Mouse (Mus musculus): Measurements from ENCODE around the gene Cpne9. TPM values are rescaled to one million over a fixed set of nuclear protein-coding genes. Genes with fewer than 3 reads are reported as not detected.

The Cpne9 gene
- polyA plus RNA-seq, 1 experiment = not detected

- WGBS = 30% methylated on average over 6 of the region's 6 CpGs
- no peak for DNase-seq (ENCODE audit: low read depth, low spot score)
Observed at GRCm38 (mm10) chr6:113334216-113334615, 52.1 kb downstream of the Cpne9 start.

DNA sequence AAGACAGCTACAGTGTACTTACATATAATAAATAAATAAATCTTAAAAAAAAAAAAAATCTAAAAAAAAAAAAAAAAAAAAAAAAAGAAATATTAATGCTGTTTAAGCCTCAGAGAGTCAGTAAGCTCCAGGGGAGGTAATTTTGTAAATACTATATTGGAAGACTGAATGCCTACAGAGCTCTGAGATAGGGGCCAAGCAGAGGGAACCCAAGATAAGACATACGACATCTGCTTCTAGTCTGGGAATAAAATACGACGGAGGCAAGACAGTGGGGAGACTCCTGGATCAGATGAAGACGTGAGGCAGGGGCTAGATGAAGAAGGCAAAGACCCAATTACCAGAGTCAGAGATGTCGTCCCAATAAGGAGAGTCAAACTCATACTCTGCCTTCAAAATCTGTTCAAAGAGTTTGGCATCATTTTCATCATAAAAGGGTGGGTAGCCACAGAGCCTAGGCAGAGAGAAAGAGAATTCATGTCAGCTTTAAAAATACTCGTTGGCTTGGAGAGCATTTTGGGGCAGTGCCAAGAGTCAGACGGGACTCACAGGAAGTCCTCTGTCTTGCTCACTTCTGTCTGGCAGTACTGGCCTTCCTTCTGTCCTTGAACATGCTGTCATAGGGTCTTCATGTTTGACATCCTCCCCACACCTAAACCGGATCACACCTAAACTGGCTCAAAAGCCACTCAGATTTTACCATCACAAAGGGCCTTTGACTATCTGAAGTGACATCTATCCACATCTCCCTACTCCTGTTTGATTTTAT, 54.9 kb downstream of the Cpne9 start:
- DNase-seq (ENCODE audit: low read depth, low spot score) = no peak

DNA sequence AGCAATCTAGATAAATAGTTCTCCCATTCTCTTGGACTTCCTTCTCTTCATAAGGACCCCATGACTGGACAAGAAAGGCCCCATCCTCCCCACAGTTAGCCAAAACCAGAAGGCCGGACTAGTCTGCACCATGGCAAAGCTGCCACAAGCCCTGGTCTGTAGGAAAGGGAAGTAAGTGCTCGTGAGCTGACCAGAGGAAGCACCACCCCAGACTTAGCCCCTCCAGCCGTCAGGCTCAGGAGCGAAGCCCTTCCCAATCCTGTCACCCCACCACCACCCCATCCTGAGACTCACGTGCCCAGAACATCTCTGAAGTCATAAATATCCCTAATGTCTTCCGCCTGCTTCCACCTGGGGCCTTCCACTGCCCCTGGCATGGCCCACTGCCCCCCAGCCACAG, 59.5 kb downstream of the Cpne9 start:
- WGBS = 84% methylated on average over 6 of the region's 6 CpGs

More for the DNA sequence above, 54.9 kb downstream of the Cpne9 start:
- WGBS = 59% methylated on average over 8 of the region's 8 CpGs

DNA sequence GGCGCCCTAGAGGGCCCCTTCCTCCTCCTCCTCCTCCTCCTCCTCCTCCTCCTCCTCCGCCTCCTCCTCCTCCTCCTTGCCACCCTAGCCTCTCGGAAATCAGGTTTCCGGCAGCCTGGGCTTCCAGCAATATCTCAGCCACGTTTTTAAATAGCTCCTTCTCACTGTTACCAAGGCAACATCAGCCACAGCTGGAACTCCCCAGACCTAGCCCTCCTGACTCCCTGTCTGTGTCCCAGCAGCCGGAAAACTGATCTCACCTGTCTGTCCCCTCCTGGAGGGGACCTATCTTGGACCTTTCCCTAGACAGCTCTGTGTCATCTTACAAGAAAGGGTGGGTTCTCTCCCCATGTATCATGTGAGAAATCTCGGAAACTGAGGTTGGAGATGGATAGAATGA, 60.2 kb downstream of the Cpne9 start:
- 62% methylated on average over 4 of the region's 7 CpGs for WGBS
- no peak for DNase-seq (ENCODE audit: low read depth, low spot score)

More for the DNA sequence above, 59.5 kb downstream of the Cpne9 start:
- DNase-seq (ENCODE audit: low read depth, low spot score) = no peak

- DNase-seq (ENCODE audit: low read depth, low spot score) = no peak
- WGBS = 11% methylated on average over 32 of the region's 32 CpGs
Observed at GRCm38 (mm10) chr6:113343177-113344092, 61.3 kb downstream of the Cpne9 start, which contains the start of gene Camk1. Gene Camk1 (minus strand): TSS chr6:113343984.

DNA sequence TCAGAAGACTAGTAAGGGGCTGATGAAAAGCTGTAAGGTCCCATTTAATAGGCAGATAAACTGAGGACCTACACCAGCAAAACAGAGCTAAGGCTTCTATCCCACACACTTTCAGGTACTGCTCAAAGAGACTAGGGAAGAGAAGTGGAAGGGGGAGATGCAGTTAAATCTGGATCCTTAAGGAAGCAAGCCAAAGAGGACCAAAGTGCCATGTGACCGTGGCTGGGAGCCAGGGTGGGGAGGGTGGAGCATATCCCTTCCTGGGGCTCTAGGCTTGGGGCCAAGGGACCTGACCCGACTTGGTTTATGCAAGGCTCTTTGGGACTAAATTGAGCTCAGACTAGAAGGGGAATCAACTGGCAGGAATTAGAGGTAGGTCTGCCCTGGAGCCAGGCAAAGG, 62.2 kb downstream of the Cpne9 start:
- 2% methylated on average over 2 of the region's 2 CpGs for WGBS
- DNase-seq (ENCODE audit: low read depth, low spot score) = no peak

GRCm38 (mm10) chr6:113346897-113347296, 64.8 kb downstream of the Cpne9 start:
- DNase-seq (ENCODE audit: low read depth, low spot score) = no peak
- 75% methylated on average over 4 of the region's 4 CpGs for WGBS

DNA sequence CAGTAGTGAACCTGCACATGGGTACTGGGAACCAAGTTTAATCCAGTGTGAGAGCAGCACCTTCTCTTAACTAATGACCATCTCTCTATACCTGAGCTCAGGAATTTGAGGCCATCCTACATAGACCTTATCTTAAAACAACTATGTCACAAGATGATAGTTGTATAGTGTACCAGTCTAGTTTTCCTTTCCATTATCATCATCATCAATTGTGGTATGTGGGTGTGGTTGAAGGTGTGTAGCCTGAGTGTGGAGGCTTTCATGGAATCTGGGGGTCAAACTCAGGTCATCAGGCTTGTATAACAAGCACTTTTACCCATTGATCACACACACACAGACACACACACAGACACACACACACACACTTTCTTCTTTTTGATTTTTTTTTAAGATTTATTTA, 68.4 kb downstream of the Cpne9 start:
- no peak for DNase-seq (ENCODE audit: low read depth, low spot score)

GRCm38 (mm10) chr6:113351161-113351560, 69.1 kb downstream of the Cpne9 start:
- no peak for DNase-seq (ENCODE audit: low read depth, low spot score)
- 88% methylated on average over 1 of the region's 1 CpGs for WGBS

DNA sequence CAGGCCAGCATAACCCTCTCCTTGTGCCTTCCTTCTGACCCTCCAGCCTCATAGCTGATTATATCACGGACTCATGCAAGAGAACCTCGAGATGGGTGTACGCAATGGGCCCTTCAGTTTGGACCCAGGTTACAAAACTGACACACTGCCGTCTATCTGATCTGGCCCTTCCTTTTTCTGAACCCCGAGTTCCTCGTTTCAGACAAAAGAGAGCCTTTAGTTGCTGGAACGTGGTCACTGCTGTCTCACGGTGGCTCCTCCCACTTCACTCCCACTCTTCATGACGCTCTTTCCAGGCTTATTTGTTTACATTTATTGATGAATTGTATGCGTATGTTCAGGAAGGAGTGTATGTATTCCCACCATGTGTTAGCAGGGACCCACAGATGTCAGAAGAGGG, 69.5 kb downstream of the Cpne9 start:
- 36% methylated on average over 10 of the region's 10 CpGs for WGBS
- no peak for DNase-seq (ENCODE audit: low read depth, low spot score)

- no peak for DNase-seq (ENCODE audit: low read depth, low spot score)
- WGBS = 71% methylated on average over 3 of the region's 3 CpGs
Observed at GRCm38 (mm10) chr6:113352820-113353219, 70.7 kb downstream of the Cpne9 start.

GRCm38 (mm10) chr6:113353696-113354095, 71.6 kb downstream of the Cpne9 start:
- 36% methylated on average over 3 of the region's 3 CpGs for WGBS

More at GRCm38 (mm10) chr6:113353696-113354095, 71.6 kb downstream of the Cpne9 start:
- no peak for DNase-seq (ENCODE audit: low read depth, low spot score)

Other genes with a start within 250 kb of the Cpne9 start
- gene Thumpd3, start 236.1 kb upstream of the Cpne9 start, polyA plus RNA-seq (2012; rRNA removed) = 10.6 and 11.3 TPM in 2 replicates
- 23.2 and 31.5 TPM in 2 replicates for gene Setd5, start 204.9 kb upstream of the Cpne9 start, polyA plus RNA-seq (2012; rRNA removed)
- 0.26 and 0.46 TPM in 2 replicates for gene Lhfpl4, start 86.9 kb upstream of the Cpne9 start, polyA plus RNA-seq (2012; rRNA removed)
- 40.6 and 46.3 TPM in 2 replicates for gene Mtmr14, start 44.5 kb upstream of the Cpne9 start, polyA plus RNA-seq (2012; rRNA removed)
- gene Brpf1, start 24.8 kb downstream of the Cpne9 start, polyA plus RNA-seq (2012; rRNA removed) = 14.5 and 20.5 TPM in 2 replicates
- gene Ogg1, start 44.7 kb downstream of the Cpne9 start, polyA plus RNA-seq (2012; rRNA removed) = 16.9 and 18.1 TPM in 2 replicates
- gene Camk1, start 61.7 kb downstream of the Cpne9 start, polyA plus RNA-seq (2012; rRNA removed) = 19.6 and 20.4 TPM in 2 replicates
- 19.8 and 21.2 TPM in 2 replicates for gene Tada3, start 95.6 kb downstream of the Cpne9 start, polyA plus RNA-seq (2012; rRNA removed)
- 131 and 134 TPM in 2 replicates for gene Arpc4, start 95.8 kb downstream of the Cpne9 start, polyA plus RNA-seq (2012; rRNA removed)
- 13.5 and 15.6 TPM in 2 replicates for gene Ttll3, start 107.0 kb downstream of the Cpne9 start, polyA plus RNA-seq (2012; rRNA removed)
- 48.7 and 58.6 TPM in 2 replicates for gene Rpusd3, start 137.0 kb downstream of the Cpne9 start, polyA plus RNA-seq (2012; rRNA removed)
- 49.1 and 148 TPM in 2 replicates for gene Cidec, start 153.5 kb downstream of the Cpne9 start, polyA plus RNA-seq (2012; rRNA removed)
- gene Jagn1, start 160.3 kb downstream of the Cpne9 start, polyA plus RNA-seq (2012; rRNA removed) = 68.4 and 72.0 TPM in 2 replicates
- 4.8 and 7.5 TPM in 2 replicates for gene Il17re, start 176.2 kb downstream of the Cpne9 start, polyA plus RNA-seq (2012; rRNA removed)
- 341 and 416 TPM in 2 replicates for gene Il17rc, start 189.1 kb downstream of the Cpne9 start, polyA plus RNA-seq (2012; rRNA removed)
- 11.9 and 12.3 TPM in 2 replicates for gene Creld1, start 201.0 kb downstream of the Cpne9 start, polyA plus RNA-seq (2012; rRNA removed)
- 0.01 TPM in 1 of 2 replicates, not detected in the other for gene Prrt3, start 219.6 kb downstream of the Cpne9 start, polyA plus RNA-seq (2012; rRNA removed)
- 37.7 and 46.5 TPM in 2 replicates for gene Emc3, start 249.3 kb downstream of the Cpne9 start, polyA plus RNA-seq (2012; rRNA removed)
- 2.2 and 4.2 TPM in 2 replicates for gene Fancd2, start 249.4 kb downstream of the Cpne9 start, polyA plus RNA-seq (2012; rRNA removed)

Measured in large intestine, adult 2 months (tissue).